Mouse (Mus musculus): Measurements from ENCODE around the gene Tmem253.
A peak's percentile ranks its signal among the peaks of the same experiment; 100 is the strongest.

Tmem253 gene

DNA sequence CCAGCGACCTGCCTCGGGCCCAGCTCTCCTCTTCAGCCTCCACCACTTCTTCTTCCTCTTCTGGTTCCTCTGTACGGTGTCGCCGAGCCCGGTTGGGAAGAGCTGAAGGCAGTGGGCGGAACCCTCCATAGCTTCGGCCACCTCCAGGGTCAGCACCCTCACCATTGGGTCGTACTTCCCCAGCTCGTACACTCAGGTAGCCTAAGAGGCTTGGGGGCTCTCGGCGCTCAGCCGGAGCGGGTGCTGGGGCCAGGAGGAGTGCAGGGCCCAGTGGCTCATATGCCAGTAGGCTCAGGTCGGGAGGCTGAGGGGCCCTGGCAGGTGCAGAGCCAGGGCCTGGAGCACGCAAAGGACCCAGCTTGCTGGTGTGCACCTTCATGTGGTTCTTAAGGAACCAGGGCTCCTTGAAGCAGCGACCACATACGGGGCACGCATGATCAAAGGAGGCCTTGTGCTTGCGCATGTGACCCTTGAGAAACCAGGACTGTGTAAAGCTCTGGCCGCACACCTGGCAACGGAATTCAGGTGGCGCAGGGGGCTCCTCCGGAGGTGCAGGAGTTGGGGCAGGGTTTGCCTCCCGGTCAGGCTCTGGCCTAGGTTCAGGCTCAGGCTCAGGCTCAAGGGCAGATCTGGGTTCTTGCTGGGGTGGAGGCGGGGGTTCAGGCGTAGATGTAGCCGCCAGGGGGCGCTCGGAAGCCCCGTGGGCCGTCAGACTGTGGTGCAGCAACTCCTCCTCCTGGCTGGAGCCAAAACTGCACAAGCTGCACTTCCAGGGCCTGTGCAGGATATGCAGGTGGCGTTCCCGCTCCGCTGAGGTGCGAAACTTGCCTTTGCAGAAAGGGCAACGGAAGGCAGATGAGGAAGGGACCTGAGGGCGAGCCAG, 6.9 kb upstream of the Tmem253 start:
- DNase-seq (ENCODE audit: low read depth), result peak; percentile 81

DNA sequence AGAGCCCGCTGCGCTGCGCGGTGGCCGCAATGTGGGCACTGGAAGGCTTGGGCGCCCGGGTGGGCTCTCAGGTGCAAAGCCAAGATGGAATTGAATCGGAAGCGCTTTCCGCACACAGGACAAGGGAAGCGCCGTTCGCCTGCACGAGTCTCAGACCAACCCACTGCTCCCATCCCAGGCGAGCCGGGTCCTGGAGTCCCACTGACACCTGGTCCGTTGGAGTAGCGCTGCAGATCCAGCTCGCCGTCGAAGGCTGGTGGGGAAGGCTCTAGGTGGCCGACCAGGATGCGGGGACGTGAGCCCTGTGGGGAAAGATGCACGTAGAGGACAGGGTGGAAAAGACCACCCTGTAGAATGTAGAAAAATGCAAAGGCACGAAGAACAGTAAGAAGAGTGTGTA, 6.1 kb upstream of the Tmem253 start:
- DNase-seq (ENCODE audit: low read depth), result no peak

DNA sequence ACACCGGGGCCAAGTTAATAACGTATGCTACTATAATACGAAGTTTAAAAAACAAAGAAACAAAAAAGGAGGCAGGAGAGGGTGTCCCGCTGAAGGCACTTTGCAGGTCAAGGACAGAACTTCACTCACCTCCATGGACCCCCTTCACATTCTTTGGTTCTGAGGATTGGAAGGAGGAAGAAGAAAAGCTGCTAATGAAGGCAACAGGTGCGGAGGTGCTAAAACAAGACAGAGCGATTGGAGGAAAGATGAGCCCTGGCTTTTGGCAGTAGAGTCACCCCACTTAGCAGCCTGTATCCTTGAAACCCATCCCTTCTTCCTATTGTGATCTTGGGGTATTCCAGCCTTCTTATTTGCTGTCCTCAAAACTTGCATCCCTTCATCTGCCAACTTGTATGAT, 5.6 kb upstream of the Tmem253 start:
- DNase-seq (ENCODE audit: low read depth), result no peak

DNA sequence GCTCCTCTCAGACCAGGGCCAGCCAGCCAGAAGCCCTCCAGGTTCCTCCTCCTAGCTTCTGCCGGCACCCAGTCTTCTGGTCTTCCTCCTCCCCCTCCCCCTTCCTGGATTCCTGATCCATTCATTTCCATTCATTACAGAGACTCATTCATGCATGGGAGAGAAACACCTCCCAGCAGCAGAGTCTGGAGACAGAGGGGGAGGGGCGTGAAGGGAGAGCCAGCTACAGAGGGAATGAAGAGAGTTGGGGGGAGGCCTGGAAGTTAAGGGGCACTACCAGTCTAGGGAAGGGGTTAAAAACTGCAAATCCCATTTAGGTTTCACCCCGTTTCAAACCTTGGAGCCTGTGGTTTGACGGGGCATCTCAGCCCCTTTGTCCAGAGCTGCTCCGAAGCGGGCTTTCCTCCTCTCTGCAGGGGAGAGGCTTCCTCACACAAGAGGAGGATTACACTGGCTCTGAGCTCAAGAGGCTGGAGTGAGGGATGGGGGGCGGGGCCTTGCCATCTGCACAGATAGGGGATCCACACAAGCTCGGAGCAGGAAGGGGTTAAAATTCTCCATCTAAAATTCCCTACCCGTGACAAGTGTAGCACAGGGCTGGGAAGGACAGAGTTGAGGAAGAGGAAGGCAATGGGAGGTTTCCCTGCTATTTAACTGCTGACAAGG, 4.9 kb upstream of the Tmem253 start:
- DNase-seq (ENCODE audit: low read depth), result no peak

DNA sequence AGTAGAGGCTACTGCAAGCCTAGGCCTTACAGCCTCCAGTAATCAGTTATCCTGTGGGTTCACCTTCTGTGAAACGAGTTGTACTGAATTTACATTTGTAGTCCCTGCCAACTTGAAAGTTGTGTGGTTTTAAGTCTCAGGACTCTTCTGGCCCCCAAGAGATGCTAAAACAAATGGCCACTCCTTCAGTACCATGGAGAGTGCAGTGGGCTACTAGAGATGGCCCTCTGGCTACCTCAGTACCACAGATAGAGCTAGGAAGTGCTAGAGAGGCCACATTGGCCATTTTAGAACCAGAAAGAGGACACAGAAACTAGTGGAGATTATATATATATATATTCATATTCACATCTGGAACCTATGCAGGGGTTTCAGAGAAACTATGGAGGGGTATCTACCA, 3.8 kb upstream of the Tmem253 start:
- DNase-seq (ENCODE audit: low read depth), result peak; percentile 43

DNA sequence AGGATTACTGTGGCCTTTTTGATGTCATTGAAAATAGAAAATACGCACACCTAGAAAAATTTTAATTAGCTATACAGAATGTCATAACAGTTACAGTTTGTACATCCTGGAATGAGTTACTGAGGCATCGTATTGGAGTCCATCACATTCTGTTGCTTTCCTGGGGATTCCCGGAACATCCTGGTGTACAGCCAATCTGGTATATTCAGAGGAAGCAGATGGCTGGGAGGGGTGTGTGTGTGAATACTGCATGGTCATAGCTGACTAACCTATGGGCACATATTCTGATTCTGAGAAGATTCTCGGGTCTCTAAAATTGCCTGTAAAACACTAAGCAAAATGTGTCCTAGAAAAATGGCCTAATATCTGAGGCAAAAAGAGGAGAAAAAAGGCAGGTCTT, 3.4 kb upstream of the Tmem253 start:
- DNase-seq (ENCODE audit: low read depth), result peak; percentile 38

DNA sequence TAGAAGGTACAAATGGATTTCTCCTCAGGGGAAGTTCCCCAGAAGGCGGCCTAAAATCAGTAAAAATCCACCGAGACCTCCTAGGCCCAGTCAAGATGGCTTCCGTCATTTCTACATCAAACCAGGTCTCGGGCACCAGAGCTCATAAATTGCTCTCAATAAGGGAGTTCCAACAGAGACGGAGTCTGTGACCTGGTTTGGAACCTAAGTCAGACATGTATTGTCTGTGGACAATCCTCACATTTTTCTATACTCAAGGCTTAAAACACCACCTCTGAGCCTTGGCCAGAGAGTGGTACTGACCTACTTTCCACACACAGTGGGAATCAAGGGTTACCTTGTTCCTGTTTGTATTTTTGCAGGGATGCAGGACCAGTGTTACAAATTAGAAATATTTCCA, 2.9 kb upstream of the Tmem253 start:
- no peak for DNase-seq (ENCODE audit: low read depth)

DNA sequence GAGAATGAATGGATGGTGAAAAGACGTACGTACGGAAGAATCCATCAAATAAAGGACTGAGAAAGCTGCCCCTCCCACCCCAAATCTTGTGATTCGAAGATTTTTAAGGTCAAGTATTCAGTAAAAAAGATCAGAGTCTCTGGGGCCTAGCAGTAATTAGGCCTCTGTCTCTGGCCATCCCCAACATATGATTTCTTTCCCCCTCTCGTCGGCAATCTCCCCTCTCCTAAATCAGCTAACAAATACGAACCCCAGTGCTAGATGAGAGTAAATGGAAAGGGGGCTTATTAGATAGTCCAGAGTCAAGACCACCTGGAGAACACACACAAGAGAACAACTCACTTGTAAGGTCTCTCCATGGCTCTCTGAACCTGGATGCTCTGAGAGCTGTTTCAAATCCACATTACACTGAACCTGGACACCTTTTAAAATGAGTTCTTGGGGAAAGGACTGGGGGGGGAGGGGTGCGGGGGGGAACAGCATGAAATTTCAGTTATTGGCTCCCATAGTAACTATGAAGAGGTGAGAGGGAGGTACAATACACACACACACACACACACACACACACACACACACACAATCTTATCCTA, 2.3 kb upstream of the Tmem253 start:
- no peak for DNase-seq (ENCODE audit: low read depth)

DNA sequence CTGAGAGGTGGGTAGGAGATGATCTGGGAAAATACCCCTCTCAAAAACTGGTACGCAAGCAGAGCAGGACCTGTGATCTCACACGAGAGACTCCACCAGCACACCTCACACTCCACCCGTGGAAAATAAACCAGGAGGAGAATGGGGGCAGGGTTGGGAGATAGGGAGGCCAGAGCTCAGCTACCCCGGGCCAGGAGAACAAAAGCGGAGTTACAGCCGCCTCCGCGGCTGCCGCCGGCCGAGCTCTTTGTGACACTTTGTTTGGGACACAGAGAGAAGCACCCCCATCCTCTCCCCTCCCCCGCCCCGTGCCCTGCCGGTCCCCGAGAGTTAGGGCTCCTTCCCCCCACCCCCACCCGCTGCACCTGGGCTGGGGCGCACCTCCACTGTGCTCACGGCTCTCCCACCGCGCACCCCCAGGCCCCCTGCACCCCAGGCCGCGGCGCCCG, 1.7 kb upstream of the Tmem253 start:
- DNase-seq (ENCODE audit: low read depth), result peak; percentile 34

DNA sequence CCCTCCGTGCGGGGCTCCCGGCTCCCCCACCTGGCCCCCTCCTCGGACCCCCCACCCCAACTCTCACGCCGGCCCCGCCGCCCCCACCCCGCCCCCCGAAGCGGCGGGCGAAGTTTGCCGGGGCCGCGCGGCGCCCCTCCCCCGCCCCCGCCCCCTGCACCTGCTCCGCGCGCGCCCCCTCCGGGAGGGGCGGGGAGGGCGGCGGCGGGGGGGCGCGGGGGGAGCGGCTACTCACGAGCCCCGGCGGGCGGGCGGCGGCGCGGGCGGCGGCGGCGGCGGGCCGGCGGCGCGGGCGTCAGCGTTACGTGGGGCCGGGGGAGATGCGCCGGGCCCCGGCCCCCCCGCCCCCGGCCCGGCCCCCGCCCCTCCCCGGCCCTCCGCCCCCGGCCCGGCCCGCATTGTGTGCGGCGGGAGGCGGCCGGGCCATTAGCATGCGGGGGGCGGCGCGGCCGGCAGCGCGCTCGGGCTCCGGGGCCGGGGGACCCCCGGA, 1.1 kb upstream of the Tmem253 start:
- no peak for DNase-seq (ENCODE audit: low read depth)

DNA sequence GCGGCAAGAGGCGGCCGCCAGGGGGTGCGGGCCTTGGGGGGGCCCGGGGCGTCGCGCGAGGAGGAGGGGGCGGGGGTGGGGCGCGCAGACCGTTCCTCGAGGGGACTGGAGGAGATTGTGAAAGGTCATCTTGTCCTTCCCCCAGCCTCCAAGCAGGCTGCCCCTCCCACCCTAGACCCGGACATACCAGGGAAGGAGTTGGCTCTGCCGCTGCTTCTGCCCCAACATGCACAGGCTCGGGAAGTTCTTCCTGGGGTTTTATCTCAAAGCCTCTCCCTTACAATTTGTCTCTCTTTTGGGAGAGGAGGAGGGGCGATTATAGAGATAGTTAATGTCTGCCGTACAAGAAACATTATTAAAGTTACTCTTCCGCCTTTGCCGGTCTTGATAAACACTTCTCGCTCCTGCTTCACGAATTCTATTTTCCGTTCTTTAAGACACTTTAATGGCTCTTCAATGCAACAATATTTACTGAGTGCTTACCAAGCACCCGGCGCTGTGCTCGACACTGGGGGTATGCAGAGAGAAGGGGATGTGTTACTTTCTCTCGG, 622 bp upstream of the Tmem253 start:
- DNase-seq (ENCODE audit: low read depth), result peak; percentile 85

DNA sequence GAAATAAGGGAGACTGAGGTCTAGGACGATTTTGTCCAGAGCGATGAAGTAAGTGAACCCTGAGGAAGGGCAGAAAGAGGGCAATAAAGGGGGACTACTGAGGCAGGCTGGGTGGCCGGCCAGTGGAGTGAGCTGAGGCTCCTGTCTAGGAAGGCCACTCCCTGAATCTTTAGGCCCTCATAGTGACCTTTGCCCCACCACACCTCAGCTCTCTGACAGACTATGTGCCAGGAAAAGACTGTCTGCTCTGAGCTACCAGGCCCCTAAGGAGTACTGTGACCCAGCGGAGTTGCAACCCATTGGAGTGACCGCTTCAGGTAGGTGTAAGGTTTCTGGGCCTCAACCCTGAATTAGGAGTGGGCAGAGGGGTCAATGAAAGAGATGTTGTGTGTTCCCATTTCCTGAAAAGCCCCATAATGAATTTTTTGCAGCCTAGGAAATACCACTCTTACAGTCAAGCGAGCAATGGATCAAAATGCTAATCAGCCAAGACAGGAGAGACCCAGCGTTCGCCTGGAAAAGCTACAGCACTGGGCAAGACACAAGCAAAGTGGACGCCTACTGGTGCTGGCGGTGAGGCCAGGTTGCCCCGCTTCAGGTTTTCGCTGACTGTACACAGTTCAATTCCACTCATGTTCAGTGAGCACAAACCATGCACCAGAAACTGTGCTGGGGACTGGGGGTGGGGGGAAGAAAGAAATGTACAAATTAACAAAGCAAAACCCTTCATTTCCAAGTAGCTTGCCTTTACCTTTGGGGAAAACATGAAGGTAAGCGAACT, 1.4 kb downstream of the Tmem253 start:
- no peak for DNase-seq (ENCODE audit: low read depth)

DNA sequence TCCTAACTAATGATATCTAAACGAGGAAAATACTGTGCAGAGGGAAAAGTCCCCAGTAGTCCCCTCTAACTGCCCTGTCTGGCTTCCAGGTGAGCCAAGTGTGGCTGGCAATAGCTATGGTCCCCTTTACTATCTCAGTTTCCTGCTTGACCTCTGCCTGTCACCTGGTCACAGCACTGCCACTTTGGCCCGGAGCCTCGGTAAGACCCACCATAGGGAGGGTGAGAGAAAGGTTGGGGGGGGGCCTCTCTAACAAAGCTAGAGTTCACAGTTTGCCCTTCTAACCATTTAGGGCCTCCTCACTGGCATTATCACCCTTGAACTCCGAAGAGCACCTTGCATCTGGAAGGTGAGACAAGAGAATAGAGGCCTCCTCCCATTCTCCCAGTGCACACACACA, 2.2 kb downstream of the Tmem253 start:
- DNase-seq (ENCODE audit: low read depth), result no peak

DNA sequence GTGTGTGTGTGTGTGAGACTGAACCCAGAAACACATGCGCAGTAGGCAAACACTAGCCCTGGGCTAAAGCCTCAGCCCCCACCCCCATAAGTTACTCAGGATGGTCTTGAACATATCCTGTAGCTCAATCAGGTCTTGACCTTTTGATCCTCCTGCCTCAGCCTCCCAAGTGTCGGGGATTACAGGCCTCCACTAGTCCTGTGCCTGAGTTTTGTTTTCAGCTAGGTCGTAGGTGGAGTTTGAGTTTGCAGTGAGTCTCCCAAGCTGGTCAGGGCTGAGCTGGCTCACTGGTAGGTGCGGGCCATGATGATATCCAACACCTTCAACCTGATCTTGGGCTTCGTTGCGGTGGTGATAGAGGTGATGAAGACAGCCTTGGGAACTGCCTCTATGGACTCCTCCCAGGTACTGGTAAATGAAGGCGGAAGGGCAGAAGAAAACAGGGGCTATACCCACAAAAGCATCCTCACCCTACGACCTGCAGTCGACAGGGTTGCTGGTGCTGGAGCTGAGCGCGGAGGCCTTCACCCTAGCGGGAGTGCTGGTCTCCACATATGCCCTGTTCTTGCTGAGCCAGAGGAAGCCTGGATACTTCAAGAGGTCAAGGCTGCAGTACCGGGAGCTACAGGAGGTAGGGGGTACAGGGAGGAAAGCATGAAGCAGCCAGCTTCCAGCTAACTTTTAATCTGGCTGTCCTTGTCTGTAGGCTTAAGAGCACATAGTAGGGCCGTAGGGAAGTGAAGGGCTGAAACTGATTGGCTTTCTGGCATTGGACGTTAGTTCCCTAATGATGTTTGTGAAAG, 3.0 kb downstream of the Tmem253 start:
- DNase-seq (ENCODE audit: low read depth), result peak; percentile 36

DNA sequence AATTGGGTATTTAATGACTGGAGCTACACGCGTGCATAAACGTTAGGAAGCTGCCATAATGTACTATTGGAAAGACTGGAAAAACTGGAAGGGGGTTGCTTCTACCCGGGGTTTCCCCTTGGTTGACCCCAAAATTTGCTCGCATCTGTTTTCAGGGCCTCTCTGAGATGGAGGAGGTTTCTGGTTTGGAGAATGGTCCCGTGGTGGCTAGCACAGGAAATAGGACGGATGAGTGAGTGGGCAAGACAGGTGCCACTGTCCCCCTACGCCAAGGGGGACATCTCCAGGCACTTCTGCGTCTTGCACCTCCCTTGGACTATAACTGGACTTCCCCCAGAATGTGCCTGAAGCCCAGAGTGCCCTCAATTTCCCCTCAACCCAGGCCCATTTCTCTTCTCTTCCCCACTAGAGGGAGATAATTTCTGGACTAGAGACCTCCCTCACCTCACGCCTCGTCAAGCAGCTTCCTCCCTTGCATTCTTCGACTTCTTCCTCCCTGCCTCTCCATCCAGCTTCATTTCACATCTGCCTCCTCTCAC, 3.7 kb downstream of the Tmem253 start:
- no peak for DNase-seq (ENCODE audit: low read depth)

DNA sequence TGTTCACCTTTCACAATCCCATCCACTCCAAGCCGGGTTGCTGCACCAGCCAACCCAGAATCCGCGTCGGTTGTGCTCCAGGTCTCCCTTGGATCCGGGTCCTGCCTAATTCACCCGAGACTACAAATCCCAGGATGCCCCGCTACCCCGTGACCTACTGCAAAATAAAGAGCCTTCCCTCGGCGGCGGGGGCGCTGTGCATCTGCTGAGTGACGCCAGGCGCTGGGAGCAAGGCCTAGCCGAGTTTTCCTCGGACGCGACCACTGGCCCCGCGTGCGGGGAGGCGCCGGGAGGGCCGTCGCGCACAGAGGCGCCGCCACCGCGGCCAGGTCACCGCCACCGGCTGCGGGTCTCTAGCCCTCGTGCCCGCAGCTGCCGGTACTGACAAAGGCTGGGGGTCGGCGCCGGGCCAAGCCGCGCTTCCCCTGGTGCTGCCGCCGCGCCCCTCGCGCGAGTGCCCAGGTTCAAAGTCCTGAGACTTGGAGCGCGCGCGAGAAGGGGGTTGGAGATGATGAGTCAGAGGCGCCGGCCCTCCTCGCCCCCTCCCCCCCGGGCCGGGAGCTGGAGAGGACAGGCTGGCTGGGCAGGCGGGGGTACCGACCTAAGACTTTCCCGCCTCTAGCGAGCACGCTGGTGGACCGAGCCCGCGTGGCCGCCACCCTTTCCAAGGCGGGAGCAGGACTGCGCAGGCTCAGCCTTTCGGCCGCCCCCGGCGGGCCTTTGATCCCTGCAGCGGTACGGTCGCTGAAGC, 4.3 kb downstream of the Tmem253 start:
- DNase-seq (ENCODE audit: low read depth), result peak; percentile 98

DNA sequence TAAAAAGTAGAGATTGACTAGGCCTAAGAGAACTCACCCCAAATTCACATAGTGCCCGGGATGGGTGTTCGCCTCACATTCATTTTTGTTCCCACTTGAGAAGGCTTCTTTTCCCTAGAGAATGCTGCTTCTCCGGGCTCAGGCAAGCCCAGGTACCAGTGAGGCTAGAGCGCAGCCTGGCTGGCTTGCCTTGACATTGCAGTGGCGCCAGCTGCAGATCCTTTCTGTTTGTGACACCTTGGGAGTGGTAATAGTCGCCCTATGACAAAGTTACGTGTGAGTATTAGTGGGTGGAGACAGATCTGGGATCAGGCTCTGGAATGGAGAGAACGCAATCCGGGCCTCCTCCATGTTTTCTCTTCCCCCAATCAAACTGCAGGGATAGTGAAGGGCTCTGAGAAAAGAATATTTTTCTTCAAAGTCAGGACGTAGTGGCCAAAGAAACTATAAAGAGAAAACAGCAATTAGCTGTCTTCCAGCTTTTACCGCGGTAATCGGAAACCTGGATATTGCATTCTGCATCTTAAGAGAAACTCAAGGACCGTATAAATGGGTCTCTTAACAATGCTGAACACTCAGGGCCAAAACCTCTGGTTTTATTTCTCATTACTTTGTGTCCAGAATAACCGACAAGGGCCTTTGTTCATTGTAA, 5.2 kb downstream of the Tmem253 start, which contains the start of gene Zfp219:
Zfp219 (minus strand) TSS at position 248 of the 652 bp plus-strand sequence.
- DNase-seq (ENCODE audit: low read depth), result peak; percentile 94

DNA sequence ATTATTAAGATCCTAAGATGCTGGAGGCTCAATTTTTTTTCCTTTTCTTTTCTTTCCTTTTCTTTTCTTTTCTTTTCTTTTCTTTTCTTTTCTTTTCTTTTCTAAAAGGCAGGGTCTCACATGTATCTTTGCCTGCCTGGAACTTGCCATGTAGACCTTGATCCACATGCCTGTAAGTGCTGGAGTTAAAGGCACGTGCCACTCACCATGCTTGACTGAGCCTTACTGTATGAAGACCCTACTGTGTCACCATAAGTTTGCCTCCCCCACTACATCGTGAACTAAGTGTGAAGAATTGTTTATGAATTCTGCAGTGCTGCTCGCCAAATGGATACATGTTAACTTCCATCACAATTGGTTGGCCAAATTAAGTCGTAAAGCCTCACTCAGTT, 5.7 kb downstream of the Tmem253 start:
- DNase-seq (ENCODE audit: low read depth), result no peak

DNA sequence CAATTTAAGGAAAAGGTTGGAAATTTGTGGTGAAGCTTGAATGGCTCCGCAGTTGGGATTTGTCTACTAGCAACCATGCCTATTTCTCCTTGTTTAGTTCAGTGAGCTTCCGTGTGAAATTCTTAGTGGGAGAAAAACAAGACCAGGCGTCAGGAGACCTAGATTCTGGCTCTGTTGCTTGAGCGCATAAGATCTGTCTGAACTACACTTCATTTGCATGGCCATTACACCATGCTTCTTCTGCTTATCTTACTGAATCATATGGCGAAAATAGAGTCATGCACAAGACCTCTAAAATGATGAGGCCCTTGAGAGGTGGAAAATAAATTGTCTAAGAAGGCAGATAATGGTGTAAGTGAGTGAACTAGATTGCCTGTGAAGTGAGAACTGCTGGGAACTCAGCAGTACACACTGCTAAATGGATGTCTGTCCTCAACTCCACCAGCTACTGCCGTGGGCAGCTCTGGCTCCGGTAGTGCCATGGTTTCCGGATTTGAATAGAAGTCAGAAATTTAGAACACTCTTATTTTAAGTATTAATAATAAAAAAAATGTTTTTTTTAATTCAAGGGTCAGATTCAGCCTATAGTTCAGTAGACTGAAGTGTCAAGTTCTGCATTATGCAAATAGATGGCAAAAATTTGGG, 6.2 kb downstream of the Tmem253 start:
- peak; percentile 42 for DNase-seq (ENCODE audit: low read depth)
